Mouse (Mus musculus): Measurements from ENCODE around the gene Zfp207.
"Not testable (repeated sequence)": the region's sequence is repeated elsewhere in the genome, so short reads cannot be mapped to it uniquely, and the experiment has no call there.

Gene Zfp207

DNA sequence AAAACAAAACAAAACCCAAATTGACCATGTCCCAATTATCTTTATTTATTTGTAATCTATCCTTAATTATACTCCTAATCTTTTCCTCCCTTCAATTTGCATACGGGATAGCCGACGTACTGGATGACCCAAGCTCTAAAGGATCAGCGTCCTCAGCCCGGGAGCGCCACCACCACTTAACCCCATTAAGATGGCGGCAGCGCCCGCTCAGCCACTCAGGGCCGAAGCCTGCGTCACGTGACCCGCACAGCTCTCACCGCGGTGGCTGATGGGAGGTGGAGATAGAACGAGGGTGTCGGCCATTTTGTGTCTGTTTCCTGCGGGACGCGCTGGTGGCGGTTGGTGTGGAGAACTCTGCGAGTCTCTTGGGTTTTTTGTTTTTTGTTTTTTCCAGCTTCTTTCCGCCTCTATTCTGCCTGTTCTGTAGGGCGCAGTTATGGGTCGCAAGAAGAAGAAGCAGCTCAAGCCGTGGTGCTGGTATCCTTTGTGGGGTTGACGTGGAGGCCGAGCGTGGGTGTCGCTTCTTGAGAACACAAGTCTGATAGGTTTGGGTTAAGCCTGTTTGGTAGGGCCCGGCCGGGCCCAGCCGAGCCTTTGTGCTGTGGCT, at the start of gene Zfp207:
TSS of gene Zfp207 (plus strand) at position 261 of the 607 bp plus-strand sequence.
- peak; percentile 94 to 98 for DNase-seq

DNA sequence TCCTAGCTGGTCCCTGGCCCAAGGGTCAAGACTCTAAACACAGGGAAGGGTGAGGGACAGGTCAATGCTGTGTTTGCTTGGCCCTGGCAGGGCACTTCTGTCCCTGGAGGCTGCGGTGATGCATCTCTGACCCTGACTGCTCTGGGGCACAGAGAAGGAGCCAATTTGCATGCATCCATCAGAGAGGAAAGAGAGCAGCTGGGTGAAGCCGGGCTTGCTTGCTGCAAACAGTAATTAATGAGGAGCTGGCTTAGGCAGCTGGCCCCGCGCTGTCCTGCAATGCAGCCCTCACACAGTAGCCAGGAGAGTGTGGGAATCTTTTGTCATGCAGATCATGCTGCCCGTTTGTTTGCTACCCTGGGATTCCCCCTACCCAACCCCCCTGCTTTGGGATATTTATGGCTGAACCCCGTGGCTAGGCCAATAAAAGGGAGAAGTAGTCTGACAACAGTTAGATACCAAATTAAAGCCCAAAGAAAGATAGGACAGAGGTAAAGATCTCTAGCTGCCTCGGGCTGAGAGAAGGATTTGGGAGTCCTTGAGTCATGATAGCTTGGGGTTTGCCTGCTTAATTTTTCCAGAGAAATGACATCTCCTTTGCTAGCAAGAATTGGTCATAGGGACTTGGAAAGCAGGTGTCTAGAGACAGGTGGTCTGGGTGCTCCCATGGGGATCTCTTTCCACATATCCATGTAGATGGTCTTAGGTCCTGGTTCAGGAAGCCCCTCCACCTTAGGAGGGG, 47.3 kb upstream of the Zfp207 start:
- DNase-seq = no peak

DNA sequence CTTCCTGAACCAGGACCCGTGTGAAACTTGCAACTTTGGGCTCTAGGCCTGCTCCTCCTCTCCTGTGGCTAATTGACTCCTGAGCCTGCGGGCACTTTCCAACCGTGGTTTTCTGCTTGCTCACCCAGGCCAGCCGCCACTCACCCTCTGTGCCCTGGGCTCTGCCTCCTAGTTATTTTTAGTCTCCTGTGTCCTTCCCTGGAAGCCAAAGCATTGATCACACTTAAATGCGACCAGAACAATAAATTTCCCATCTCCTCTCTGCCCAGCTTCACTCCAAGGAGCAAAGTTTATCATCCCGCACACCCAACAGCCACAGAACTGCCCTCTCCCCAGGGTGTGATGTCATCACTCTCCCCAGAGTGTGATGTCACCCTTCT, 46.7 kb upstream of the Zfp207 start:
- DNase-seq = no peak

DNA sequence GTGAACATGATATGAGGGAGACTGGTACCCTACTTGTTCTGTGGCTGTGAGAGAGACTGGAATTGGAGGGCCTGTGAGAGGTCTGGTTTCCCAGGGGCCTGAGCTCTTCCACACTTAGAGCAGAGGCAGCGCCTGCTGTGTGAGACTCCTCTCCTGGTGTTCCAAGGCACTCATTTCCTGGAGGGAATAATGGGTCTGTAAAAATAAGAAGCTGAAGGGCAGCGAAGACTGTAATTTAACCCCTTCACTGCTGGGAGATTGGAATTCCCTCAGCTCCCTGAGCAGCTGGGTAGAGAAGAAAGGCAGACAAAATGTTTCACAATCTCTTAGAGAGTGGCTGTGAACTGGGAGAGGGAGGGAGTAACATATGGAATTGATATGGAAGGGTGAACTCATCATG, 40.6 kb upstream of the Zfp207 start:
- DNase-seq = no peak

DNA sequence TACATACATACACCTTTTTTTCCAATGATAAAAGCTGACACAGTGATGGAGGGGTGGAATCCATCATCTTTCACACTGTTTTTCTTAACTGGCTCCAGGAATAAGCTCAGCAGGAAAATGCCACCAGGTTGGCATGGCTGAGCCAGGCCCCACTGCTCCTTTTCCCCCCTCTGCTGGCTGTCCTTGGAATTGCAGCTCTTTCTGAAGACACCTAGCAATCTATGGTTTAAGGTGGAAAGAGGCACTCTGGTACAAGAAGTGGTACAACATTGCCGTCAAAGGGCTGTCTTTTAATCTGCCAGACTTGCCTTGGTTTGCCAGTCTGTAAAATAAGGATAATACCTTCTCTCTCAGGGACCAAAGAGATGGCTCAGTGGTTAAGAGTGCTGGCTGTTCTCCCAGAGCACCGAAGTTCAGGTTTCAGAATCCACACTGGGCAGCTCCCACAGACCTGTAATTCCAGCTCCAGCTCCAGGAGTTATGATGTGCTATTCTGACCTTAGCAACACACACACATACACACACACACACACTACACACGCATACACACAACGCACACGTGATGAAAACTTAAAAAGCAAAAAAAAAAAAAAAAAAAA, 31.1 kb upstream of the Zfp207 start:
- DNase-seq = peak; percentile 39 to 86

DNA sequence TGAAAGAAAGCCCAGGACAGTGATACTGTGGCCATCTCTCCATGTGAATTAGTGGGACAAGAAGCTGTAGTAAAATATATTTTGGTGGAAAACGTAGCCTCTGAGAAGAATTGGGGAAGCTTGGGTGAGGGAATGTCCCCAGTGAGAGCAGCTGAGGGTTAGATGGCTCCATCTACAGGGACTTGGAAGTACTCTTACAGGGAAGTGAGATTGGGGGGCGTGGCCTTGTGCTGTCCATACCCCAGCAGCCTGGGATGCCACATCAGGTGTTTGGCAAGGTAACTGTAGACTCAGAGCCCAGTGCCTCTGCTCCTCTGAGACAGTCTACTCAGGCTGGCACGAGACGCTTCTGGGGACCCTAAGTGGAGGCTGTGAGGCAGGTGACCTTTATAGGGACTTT, 28.2 kb upstream of the Zfp207 start:
- peak in 1 of 2 experiments; percentile 23 for DNase-seq

DNA sequence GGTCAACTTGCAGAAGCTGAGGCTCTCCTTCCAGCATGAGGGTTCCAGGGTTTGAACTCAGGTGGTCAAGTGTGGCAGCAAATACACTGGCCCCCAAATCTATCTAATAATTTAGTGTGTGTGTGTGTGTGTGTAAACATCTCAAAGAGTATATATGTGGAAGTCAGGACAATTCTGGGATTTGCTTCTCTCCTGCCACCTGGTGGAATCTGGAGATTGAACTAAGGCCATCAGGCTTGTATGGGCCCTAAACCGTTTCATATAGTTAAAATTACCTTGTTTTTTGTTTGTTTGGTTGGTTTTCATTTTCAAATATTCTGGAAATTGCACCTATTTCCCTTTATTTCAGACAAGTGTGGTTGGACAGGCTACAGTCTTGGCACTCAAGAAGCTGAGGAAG, 14.1 kb upstream of the Zfp207 start:
- no peak for DNase-seq

DNA sequence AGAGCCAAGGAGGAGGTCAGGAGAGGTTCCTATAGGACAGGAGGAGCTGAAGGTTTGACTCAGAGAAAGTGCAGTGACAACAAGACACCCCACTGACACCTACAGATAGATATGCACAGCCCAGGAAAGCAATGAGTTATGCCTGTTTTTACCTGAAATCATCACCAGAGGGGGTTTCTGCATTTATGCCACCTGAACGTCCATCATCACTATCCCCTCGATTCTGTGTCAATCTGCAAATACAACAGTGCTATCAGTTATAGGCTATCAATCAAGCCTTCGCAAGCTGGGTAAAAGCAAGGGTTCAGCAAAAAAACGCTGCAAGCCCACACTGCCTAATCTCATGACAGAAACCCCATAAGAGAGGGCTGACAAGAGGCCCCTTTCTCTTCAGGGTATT, 6.4 kb upstream of the Zfp207 start:
- no peak for DNase-seq

DNA sequence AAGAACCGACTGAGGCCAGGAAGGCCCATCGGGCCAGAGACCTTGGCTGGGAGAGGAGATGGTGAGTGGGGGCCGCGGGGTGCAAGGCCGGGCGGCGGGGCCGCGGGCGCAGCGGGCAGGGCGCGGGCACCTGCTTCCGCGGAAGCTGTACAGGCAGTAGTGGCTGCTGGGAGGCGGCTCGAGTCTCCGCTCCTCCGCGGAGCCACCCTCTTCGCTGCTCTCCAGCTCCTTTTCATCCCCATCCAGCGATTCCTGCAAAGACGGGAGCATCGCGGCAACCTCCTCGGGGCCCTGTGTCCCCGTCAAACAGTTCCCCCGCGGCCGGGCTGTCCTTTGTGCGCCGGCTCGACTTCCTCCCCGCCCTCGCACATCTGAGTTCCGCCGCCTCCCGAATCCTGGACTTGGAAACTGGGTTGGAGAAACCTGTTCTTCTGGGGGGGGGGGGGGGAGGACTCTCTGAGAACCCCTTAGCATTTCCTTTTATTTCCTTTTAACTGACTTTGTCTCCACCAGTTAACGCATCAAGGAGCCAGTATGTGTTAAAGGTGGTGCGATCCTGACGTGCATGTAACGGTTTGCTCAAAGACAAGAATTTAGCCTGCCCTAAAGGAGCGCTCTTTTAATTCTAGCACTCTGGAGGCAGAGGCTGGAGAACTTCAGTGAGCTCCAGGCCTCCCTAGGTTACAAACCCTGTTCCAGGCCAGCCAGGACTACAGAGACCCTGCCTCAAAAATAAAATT, 5.2 kb upstream of the Zfp207 start, which contains the start of gene 5730455P16Rik:
TSS of gene 5730455P16Rik (minus strand) at position 323 of the 740 bp plus-strand sequence.
- DNase-seq = peak; percentile 54 to 77

DNA sequence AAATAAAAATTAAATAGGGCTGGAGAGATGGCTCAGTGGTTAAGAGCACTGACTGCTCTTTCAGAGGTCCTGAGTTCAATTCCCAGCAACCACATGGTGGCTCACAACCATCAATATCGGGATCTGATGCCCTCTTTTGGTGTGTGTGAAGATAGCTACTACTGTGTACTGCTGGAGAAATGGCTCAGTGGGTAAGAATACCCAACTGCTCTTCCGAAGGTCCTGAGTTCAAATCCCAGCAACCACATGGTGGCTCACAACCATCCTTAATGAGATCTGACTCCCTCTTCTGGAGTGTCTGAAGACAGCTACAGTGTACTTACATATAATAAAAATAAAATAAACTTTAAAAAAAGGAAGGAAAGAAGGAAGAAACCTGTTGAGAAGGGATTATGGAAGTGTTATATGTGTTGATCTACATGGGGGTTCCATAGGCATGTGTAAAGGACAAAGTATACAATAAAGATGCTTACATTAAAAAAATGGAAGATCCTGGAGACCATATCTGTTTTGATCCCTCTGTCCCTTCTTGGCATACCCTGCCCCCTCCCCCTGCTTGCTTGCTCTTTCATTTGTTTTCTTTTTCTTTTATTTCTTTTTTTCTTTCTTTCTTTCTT, 4.5 kb upstream of the Zfp207 start:
- not testable (repeated sequence) for DNase-seq

DNA sequence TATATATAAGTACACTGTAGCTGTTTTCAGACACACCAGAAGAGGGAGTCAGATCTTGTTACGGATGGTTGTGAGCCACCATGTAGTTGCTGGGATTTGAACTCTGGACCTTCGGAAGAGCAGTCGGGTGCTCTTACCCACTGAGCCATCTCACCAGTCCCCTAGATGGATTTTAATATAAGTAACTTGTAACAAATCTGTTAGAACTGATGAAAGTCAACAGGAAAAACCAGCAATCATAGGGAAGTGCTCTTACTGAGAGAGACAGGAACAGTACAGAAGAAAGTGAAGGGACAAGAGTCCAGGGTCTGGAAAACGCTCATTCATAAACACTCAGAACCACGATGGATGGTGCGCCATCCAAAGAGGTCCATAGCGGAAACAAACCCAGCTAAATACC, 3.9 kb upstream of the Zfp207 start:
- not testable (repeated sequence) for DNase-seq

DNA sequence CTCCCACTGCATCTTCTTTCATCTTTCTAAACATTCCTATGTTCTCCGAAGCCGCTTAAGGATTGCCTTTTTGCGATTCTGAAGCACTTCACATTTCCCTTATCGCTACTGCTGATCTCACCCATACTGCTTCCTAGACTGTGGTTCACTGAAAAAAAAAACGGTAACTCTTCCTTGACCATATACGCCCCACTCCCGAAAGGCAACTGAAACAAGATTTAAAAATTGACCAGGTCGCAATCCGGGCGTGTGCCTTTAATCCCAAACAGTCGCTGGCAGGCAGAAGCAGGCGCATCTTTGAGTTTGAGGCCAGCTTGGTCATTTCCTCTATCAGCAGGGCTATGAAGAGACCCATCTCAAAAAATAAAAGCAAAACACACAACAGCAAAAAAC, 457 bp upstream of the Zfp207 start:
- peak; percentile 9 to 40 for DNase-seq

DNA sequence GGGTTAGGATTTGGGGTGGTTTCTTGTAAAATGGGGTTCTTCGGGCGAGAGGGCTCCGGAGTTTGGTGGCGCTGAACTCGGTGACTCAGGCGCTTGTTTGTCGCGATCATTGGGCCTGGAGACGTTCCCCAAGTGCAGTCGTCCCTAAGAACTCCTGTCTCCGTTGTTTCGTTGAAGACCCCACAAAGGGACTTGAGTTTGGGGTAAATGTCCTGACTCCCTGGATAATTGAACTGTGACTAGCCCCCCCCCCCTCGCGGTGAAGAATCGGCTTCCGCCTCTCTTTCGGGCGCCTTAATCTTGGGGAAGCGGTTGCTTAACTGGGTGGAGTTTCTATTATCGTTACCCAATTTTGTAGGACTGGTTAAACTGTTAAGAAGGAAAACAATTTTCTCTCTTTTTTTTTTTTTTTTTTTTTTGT, 557 bp downstream of the Zfp207 start:
- DNase-seq = no peak

DNA sequence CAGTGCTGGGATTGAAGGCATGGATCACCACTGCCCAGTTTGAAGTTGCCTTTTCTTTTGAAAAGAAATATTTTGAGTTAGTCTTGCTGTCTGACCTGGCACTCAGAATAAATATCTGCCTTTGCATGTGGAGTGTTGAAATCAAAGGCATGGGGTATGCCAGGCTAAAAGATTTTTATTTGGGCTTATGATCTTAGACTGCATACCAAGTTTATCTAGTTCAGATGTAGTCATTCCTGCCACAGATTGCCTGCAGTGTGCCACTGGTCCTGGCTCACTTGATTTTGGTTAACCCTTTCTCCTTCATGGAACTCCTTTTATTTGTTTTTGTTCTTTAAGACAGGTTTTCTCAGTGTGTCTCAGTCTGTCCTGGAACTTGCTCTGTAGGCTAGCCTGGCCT, 1.4 kb downstream of the Zfp207 start:
- no peak for DNase-seq

DNA sequence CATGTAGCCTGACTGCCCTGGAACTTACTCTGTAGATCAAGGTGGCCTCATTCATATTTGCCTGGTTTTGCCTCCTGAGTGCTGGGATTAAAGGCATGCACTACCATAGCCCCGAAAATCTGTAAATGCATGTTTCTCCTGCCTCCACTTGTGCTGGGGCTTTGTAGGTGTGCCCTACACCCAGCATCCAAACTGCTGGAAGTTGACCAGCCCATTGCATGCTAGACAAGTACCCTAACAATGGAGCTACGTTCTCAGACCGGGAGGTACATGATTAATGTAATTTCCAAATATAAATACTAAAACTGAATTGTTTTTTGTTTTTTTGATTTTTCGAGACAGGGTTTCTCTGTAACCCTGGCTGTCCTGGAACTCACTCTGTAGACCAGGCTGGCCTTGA, 2.0 kb downstream of the Zfp207 start:
- no peak for DNase-seq

DNA sequence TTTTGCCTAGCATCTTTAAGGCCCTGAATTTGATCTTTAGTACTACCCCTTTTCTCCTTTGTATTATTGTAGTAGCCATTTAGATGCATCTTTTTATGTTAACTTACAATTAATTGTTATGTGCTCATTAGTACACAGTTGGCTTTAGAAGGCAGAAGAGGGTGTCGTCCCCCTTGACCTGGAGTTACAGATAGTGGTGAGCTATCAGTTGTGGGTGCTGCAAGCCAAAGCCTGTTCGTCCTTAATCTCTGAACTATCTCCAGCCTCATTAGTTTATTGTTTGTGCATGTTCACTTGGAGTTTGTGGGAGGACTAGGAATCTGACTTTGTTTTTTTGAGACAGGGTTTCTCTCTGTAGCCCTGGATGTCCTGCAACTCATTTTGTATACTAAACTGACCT, 3.7 kb downstream of the Zfp207 start:
- DNase-seq = no peak

DNA sequence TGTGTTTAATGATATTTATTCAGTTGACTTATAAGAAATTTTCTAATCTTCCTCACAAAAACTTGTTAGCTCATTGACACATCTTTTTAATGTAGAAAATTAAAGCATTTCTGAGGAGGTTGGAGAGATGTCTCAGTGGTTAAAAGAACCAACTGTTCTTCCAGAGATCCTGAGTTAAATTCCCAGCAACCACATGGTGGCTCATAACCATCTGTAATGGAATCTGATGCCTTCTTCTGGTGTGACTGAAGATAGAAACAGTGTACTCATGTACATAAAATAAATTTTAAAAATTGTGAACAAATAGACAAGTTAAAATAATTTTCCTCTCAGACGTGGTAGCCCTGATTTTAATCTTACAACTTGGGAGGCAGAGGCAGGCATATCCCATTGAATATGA, 6.8 kb downstream of the Zfp207 start:
- DNase-seq = no peak

DNA sequence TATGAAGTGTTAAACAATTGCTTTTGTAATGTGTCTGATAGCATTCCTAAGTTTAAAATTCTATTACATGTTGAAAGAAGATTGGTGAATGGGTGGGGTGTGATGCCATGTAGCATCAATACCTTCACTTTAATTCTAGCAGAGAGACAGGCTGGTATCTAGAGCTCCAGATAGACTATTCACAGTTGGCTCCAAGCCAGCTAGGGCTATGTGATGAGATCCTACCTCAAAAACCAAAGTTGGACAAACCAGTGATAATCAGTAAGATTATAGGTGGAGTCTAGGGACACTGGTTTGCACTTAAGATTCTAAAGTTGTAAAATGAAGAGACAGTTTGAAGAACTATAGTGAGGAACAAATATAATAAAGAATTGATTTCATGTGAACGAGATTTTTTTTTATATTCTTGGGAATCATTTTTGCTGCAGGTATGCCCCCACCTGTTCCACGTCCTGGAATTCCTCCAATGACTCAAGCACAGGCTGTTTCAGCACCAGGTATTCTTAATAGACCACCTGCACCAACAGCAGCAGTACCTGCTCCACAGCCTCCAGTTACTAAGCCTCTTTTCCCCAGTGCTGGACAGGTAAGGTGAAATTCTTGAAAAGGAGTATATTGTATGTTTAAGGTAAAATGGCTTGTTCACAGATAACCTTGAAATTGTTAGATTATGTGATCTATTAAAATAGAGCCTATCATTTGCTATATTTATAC, 8.5 kb downstream of the Zfp207 start:
- DNase-seq = no peak

DNA sequence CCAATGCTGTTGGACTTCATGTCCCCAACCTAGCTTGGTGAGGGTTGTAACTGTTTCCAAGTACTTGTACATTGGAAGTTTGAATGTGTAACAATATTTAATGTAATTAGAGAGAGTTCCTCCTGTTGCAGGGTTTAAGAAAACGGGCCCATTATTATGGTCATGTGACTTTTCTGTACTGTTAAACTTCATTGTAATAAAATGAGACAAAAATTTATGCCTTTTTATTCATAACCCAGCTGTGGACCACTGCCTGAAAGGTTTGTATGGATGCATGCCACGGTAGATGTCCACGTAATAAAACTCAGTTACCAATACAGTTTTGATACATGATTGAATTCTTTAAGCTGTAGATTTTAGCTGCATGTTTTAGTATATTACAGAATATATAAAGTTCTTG, 12.9 kb downstream of the Zfp207 start:
- DNase-seq = no peak

DNA sequence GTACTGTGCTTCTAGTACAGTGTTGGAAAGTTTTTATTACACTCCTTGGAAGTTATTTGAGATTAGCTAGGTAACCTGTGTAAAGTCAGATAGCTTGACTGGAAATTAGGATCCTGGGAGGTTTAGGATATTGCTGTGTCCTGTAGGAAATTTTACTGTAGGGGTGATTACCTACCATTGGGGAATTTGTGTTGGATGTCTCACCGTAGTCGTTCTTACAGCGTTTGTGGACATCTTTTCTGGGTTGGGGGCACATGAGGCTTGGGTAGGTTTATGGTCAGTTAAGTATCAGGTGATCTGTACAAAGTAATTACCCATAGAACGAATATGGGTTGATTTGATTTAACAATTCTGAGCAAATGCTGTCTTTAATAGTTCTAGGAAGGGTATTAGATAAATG, 13.5 kb downstream of the Zfp207 start:
- no peak for DNase-seq

DNA sequence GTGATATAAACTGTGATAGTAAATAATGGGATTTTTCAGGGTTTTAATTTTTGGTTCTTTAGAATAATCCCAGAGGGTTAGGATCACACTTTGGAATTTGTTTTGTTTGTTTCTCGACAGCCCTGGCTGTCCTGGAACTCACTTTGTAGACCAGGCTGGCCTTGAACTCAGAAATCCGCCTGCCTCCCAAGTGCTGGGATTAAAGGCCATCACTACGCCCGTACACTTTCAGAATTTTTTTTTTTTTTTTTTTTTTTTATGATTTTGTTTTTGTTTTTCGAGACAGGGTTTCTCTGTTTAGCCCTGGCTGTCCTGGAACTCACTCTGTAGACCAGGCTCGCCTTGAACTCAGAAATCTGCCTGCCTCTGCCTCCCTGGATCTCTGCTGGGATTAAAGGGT, 24.8 kb downstream of the Zfp207 start:
- not testable (repeated sequence) for DNase-seq

DNA sequence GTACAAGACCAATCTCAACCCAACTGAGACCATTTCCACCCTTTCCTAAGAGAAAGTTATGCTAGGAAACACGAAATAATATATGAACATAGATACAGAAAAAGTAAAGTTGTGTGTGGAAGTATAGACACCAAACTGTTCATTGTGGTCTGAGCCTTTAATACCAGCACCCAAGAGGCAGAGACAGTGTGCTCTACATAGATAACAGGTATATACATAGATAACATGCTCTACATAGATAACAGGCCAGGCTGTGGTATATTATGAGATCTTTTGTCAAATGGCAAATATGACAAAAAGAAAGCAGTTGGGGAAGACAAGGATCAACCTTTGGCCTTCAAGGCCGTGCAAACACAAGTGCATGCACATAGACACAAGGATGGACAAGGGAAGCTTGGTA, 27.3 kb downstream of the Zfp207 start:
- no peak for DNase-seq
